Mouse (Mus musculus): ENCODE measurements around the gene Evi2.

GRCm38 (mm10) chr11:79530333-79530761 is at the start of gene Evi2, which contains the start of gene Evi2a:
- TF ChIP-seq CTCF (IDR thresholded peaks at IDR 0.05; ENCODE audit: low read depth), result no peak
- no peak for TF ChIP-seq EP300 (IDR thresholded peaks at IDR 0.05; ENCODE audit: low read depth)

All from heart, postnatal 0 days (tissue).